Mouse (Mus musculus) limb, embryonic 10.5 days (tissue): ENCODE measurements around the gene Csad. TPM values are rescaled to one million over a fixed set of nuclear protein-coding genes. Genes with fewer than 3 reads are reported as not detected.
A peak's percentile ranks its signal among the peaks of the same experiment; 100 is the strongest.

Experiments used
- DNase-seq: peaks from one replicate; pipeline ENCODE4 v3.0.0-alpha.2; 2017; ENCODE audit warnings: low spot score
- H3K27ac ChIP-seq: fragments of 300-500 bp; sonication (generic); 2 replicates; pipeline ENCODE4 v1.5.1; 2016; ENCODE audit warnings: mild to moderate bottlenecking
- H3K27me3 ChIP-seq: fragments of 300-500 bp; sonication (generic); 2 replicates; pipeline ENCODE4 v1.6.1; 2016; ENCODE audit warnings: low read depth, mild to moderate bottlenecking; ENCODE audit not compliant: poor library complexity, severe bottlenecking
- H3K36me3 ChIP-seq: fragments of 300-500 bp; sonication (generic); 2 replicates; pipeline ENCODE4 v1.6.1; 2016; ENCODE audit warnings: mild to moderate bottlenecking, moderate library complexity
- H3K4me1 ChIP-seq: fragments of 300-500 bp; sonication (generic); 2 replicates; pipeline ENCODE4 v1.6.1; 2016
- H3K4me3 ChIP-seq: fragments of 300-500 bp; sonication (generic); 2 replicates; pipeline ENCODE4 v1.5.1; 2016; ENCODE audit warnings: mild to moderate bottlenecking, moderate library complexity
- H3K9me3 ChIP-seq: fragments of 300-500 bp; sonication (generic); replicated peaks from 2 replicates; pipeline ENCODE4 v1.6.1; 2016; ENCODE audit warnings: mild to moderate bottlenecking
- WGBS: fragments of 180-500 bp; shearing (Covaris S2); methylation state at CpG from one replicate; pipeline ENCODE4 v1.1.7; 2016; 5-methylcytosine and 5-hydroxymethylcytosine counted together
- polyA plus RNA-seq: library from polyadenylated mRNA; unstranded; fragments of >200 nt; fragmentation: Nextera tagmentation; extraction: Ambion mirVana; gene quantifications from 2 replicates; pipeline ENCODE4 v1.2.1, GENCODE M21; 2016

The Csad gene
- polyA plus RNA-seq, 1 experiment from 2014 or later = 55.0 TPM

DNA sequence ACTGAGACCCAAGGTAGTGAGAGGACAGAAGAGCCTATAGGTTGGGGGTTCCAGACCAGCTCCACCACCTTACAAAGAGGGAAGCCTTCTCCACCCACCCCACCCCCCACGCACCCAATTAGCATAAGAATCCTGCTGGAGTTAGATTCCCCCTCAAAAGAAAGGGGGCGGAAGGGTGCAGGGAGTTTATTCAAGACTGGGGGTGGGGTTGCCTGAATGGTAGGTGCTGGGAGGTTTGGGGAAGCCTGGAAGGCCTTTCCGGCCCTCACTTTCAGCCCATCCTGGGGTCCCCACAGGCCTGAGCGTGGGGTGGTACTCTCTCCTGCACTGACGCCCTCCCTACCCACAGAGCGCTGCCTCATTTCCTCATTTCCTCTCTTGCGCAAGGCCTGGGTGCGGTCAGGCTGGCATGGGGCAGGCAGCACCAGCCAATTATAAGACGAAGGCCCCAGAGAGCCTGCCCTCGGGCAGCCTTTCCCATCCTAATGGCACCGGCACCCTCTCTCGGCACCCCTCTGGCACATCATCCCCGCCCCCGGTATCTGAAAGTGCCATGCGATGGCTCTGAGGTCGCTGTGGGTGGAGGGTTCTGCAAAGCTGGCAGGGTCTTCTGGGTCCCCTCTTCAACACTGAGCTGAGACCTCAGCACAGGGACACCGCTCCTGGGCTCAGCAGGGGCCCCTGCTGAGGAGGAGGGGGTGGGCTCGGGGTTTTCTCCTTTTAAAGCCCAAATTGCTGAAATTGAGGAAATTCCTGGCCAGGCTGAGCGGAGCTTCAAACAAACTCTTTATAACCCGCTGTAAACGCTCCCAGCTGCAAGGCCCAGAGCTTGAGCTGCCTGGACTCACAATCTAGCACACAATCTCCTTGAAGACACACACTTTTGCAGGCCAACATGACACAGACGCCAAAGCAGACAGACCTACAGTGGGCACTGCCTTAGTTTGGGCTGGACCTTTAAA lies 39.0 kb upstream of the Csad start:
- Histone ChIP-seq H3K4me1 (peaks cover 81% of the 10 kb centered on the region), H3K27me3 (no peaks in the 10 kb centered on the region)
- WGBS = 8% methylated on average over 22 of the region's 22 CpGs

DNA sequence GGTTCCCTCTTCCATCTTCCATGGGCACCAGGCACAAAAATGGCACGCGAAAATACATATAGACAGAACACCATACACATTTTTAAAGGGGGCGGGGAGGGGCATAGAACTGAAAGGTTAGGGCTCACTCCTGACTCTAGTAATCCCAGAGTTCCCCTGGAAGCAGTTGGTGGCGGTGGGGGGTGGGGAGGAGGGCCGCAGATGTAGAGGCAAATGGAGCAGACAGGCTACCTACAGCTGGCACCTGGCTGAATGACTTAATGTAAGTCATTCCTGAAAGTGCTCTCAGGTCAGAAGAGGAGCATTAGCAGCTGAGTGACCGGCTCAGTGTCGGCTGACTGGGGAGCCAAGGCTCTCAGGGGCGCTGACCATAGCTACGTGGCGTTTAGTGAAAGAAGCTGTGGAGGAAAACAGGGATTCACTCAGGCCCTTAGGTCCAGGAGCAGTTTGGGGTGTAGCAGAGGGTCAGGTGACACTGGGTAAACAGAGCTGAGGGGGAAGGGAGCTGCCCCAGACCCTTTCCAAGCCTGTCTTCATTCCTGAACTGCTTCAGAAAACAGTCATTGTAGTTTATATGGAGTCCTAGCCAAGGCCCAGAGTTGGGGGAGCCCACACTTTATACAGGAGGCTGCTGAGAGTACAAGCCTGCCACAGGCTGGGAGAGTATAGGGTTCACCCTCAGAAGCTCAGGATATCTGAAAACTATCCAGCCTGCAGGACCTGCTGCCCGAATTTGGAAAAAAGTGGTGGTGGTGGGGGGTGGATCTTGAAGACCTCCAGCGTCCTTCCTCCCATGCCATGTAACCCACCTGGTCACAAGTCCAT lies 38.1 kb upstream of the Csad start:
- Histone ChIP-seq H3K27ac (peak overlapping the region; percentile 95), H3K4me1 (peaks cover 74% of the 10 kb centered on the region), H3K4me3 (peak overlapping the region; percentile 86), H3K36me3 (peaks cover 59% of the 10 kb centered on the region), H3K27me3 (no peaks in the 10 kb centered on the region), H3K9me3 (no peaks in the 10 kb centered on the region)
- DNase-seq = no peak
- WGBS = 20% methylated on average over 12 of the region's 12 CpGs

More for the DNA sequence above, 39.0 kb upstream of the Csad start:
- Histone ChIP-seq H3K9me3 (no peaks in the 10 kb centered on the region), H3K27ac (peak overlapping the region; percentile 95), H3K4me3 (peak overlapping the region; percentile 86), H3K36me3 (peaks cover 50% of the 10 kb centered on the region)
- DNase-seq = peak; percentile 63

DNA sequence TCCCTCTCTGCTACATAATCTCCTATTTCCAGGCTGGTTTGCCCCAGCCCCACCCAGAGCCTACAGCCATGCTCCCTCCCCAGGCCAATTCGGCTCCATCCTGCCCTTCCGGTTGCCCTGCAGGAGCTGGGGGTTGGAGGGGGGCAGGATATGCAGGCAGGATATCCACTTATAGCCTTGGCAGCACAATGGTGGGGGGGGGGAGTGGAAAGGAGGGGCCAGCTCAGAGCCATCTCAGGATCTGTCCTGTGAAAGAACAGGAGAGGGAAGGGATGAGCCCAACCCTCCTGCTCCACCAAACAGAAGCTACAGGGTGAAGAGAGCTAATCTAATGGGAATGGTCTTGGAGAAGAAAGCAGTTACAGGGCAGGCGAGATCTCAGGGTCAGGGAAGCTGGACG lies 36.1 kb upstream of the Csad start:
- H3K4me3 ChIP-seq = no peak overlapping the region
- no peak overlapping the region; the same call in 1 of the 2 replicates for H3K27ac ChIP-seq
- peaks cover 64% of the 10 kb centered on the region for H3K4me1 ChIP-seq
- no peaks in the 10 kb centered on the region for H3K27me3 ChIP-seq
- WGBS = 78% methylated on average over 4 of the region's 4 CpGs
- DNase-seq = no peak
- no peaks in the 10 kb centered on the region for H3K9me3 ChIP-seq
- peaks cover 79% of the 10 kb centered on the region for H3K36me3 ChIP-seq

DNA sequence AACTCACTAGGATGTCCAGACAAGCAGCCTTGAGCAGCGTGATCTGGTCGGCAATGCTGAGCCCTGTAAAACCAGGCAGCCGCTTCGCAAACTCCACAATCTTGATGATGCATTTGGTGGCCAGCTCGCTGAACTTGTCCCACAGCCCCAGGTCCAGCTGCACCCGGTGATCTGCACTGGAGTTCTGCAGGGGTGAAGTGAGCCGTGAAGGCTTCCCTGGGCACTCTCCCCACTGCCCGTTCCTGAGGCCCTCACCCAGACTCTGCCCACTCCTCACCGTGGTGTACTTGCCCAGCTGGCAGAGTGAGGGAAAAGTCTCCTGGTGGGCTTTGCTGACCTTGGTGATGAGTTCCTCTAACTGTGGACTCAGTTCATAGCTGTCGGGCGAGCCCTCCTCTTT lies 35.3 kb upstream of the Csad start:
- H3K36me3 ChIP-seq = peaks cover 86% of the 10 kb centered on the region
- peak overlapping the region; percentile 26; the same call in 1 of the 2 replicates for H3K27ac ChIP-seq
- no peaks in the 10 kb centered on the region for H3K9me3 ChIP-seq
- no peak overlapping the region for H3K4me3 ChIP-seq
- WGBS = 82% methylated on average over 11 of the region's 11 CpGs
- no peaks in the 10 kb centered on the region for H3K27me3 ChIP-seq
- H3K4me1 ChIP-seq = peaks cover 65% of the 10 kb centered on the region
- DNase-seq = no peak

DNA sequence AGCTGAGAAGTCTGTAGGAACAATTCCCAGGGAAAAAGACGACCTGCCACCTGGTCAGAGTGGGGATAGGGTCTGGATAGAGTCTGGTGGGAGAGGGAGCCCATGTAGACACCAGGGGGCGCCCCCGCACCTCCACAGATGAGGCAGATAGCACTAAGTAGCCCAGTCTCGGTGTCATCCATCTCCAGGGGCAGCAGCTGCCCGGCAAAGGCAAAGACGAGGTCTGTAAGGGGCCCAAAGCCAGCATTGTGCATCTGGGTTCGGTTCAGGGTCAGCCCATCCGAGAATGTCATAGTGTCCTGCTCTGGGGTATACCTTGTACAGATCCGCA lies 34.7 kb upstream of the Csad start:
- no peaks in the 10 kb centered on the region for H3K27me3 ChIP-seq
- peaks cover 92% of the 10 kb centered on the region for H3K36me3 ChIP-seq
- H3K4me3 ChIP-seq = peak overlapping the region; percentile 17; the same call in 1 of the 2 replicates
- no peaks in the 10 kb centered on the region for H3K9me3 ChIP-seq
- WGBS = 17% methylated on average over 9 of the region's 9 CpGs
- no peak overlapping the region for H3K27ac ChIP-seq
- H3K4me1 ChIP-seq = peaks cover 65% of the 10 kb centered on the region
- DNase-seq = peak; percentile 90

DNA sequence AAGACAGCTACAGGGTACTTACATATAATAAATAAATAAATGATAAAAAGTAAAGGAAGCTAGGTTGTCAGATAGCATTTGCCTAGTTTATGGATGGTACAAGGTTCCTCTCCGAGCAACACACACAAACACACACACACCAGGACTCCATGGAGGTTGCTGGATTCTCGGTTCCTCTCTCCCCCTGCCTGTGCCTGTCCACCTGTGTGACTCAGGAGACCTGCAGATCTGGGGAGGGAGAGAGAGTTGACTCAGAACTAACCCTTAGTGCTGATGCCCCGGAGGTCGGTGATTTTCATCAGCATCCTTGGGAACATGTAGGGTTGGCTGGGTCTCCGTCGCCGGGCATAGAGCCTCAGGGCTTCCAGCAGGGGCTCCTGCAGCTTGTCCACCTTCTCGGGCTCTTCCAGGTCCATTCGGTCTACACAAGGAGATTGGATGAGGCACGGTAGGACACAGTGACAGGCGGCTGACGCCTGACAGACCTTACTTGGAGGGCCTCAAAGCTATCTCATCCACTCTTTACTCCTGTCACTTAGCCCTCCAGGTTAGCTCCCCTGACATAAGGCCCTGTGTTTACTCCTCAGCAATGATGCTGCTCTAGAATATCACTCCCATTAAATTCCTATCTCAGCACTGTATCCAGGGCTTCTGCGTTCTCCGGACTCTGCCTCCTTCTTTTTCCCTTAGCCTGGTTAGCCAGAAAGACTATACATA lies 34.2 kb upstream of the Csad start:
- Histone ChIP-seq H3K4me3 (no peak overlapping the region), H3K27ac (no peak overlapping the region), H3K36me3 (peaks cover 98% of the 10 kb centered on the region), H3K9me3 (no peaks in the 10 kb centered on the region), H3K4me1 (peaks cover 65% of the 10 kb centered on the region), H3K27me3 (no peaks in the 10 kb centered on the region)
- DNase-seq = no peak
- 92% methylated on average over 14 of the region's 14 CpGs for WGBS

DNA sequence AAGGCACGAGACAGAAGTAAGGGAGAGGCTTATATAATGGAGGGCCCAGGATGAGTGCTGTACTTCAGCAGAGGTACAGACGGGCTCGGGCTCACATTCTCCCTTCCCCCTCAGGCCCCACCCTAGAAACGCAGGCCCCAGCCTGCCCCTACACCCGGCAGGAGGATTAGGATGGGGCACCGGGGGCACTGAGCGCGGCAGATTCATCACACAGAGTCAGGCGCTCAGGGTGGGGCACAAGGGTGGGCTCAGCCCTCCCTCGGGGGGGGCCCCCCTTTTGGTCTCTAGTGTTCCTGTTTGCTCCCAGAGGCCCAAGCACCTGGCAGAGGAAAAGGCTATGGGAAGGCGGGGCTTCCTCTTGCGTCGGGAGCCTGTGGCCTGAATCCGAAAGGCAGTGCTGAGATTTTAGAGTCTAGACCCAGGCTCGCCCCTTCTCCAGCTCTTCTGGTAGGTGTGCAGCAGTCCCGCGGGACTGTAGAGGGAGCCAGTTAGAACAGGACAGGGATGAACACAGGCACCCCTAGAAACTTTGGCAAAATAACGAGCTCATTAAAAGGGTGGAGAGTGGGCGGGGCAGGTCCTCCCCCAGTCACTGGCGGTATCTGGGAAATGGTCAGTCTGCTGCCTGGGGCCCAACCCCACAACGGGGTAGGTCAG lies 31.0 kb upstream of the Csad start:
- 40% methylated on average over 21 of the region's 21 CpGs for WGBS
- Histone ChIP-seq H3K4me3 (peak overlapping the region; percentile 23), H3K27ac (peak overlapping the region; percentile 71), H3K4me1 (peaks cover 62% of the 10 kb centered on the region), H3K9me3 (no peaks in the 10 kb centered on the region), H3K27me3 (no peaks in the 10 kb centered on the region), H3K36me3 (peaks cover 71% of the 10 kb centered on the region)
- DNase-seq = no peak

DNA sequence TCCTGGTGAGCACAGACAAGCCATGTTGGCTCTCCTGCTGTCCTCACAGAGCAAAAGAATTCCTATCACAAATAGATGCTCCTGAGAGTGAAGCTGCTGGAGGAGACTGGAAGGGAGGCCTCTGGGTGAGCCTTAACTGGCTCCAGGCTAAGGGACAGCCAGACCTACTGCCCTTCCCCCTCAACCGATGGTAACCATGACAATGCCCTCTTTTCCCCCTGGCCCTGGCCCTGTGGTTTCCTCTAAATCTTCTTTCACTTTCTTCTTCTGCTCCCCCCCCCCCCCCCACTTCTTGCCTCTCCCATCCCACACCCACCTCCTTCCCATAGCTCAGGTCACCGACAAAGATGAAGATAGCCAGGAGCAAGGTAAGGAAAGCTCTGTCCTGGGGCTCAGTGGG lies 29.4 kb upstream of the Csad start:
- no peak for DNase-seq
- H3K4me1 ChIP-seq = peaks cover 54% of the 10 kb centered on the region
- WGBS = 22% methylated on average over 2 of the region's 2 CpGs
- H3K9me3 ChIP-seq = no peaks in the 10 kb centered on the region
- peaks cover 55% of the 10 kb centered on the region for H3K36me3 ChIP-seq
- H3K4me3 ChIP-seq = no peak overlapping the region
- H3K27ac ChIP-seq = 0 out of 2 replicates have a peak overlapping the region, but pooled peaks have one; percentile 2
- H3K27me3 ChIP-seq = no peaks in the 10 kb centered on the region

DNA sequence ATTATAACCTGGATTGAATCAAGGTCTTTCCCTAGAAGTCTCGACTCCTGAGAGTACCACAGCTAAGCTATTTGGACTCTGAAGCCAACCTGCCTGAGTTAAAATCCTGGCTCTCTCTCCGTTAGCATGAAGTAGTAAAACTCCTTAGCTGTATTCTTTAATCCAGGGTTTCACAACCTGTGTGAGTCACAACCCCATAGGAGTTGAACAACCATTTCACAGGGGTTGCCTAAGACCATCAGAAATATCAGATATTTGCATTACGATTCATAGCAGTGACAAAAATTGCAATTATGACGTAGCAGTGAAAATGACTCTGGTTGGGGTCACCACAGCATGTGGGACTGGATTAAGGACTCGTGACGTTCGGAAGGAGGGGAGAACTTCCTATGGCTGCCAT lies 28.2 kb upstream of the Csad start:
- no peak overlapping the region for H3K27ac ChIP-seq

DNA sequence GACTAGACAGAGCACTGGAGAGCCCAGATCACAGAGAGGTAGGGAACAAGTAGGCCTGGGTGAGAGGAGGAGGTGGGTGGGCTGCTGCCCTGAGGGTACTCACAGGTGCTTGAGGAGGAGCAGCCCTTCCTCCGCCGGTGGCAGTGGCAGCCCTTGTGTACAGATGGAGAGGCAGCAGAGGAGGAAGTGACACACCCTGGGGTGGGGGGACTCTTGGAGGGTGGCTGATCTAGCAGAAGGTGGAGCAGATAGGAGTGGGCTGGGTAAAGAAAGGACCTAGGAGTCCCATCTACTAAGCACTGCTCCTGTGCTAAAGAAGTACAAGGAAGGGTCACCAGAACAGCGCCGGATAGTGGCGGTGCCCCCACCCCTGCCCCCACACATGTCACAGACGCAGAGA lies 27.2 kb upstream of the Csad start, which contains the start of gene Itgb7:
Gene Itgb7, minus strand, starts transcription at position 197 of the 400 bp plus-strand sequence.
- no peaks in the 10 kb centered on the region for H3K9me3 ChIP-seq
- H3K27me3 ChIP-seq = no peaks in the 10 kb centered on the region
- no peak for DNase-seq
- no peak within 1 kb of the TSS for H3K4me3 ChIP-seq
- H3K36me3 ChIP-seq = peaks cover 34% of the 10 kb centered on the region
- H3K4me1 ChIP-seq = peaks cover 54% of the 10 kb centered on the region
- WGBS = 45% methylated on average over 6 of the region's 6 CpGs
- 0 out of 2 replicates have a peak within 1 kb of the TSS, but pooled peaks have one; percentile 36 for H3K27ac ChIP-seq

More for the DNA sequence above, 28.2 kb upstream of the Csad start:
- Histone ChIP-seq H3K4me1 (peaks cover 54% of the 10 kb centered on the region), H3K27me3 (no peaks in the 10 kb centered on the region), H3K36me3 (peaks cover 44% of the 10 kb centered on the region), H3K9me3 (no peaks in the 10 kb centered on the region), H3K4me3 (no peak overlapping the region)
- DNase-seq = no peak
- WGBS = 85% methylated on average over 7 of the region's 7 CpGs

DNA sequence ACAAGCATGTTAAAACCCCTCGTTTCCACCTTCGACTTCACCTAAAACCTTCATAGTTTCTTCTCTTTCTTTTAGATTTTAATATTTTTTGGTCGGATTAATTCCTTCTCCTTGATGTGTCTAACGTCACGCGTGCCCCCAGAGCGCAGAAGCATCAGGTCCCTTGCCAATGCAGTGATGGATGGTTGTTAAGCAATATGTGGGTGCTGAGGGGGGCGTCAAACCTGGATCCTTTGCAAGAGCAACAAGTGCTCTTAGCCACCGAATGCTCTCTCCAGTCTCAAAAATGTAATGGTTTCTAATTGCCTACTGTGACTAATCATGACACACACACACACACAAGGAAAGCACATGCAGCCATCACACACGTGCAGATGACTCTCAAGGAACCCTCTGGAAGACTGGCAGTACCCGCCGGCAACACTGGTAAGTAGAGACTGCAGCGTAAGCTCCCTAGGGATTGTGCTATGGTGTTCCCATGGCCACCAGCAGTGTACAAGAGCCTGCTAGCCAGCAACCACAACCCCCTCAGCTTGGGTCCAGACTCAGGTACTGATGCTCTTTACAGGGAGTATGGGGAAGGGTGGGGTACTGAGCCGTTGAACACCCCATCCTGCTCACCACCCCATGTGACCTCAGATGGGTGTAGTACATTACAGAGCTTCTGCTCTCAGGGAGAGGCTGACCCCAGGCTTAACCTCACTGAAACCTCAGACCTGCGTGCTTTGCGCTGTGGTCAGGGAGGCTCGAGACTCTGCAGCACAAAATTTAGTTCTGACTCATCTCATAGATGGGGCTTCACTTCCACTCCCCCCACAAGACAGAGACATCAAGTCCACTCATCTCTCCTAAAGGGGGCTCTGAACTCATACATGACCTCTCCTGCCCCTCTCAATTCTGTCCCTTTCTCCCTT lies 26.1 kb upstream of the Csad start:
- DNase-seq = no peak

More for the DNA sequence above, 26.1 kb upstream of the Csad start:
- Histone ChIP-seq H3K4me1 (peaks cover 46% of the 10 kb centered on the region), H3K9me3 (no peaks in the 10 kb centered on the region), H3K27ac (no peak overlapping the region), H3K27me3 (no peaks in the 10 kb centered on the region), H3K4me3 (no peak overlapping the region), H3K36me3 (peaks cover 24% of the 10 kb centered on the region)
- 82% methylated on average over 17 of the region's 17 CpGs for WGBS
